Mouse (Mus musculus): ENCODE results near the gene Mybpc2. TPM values are rescaled to one million over a fixed set of nuclear protein-coding genes. Genes with fewer than 3 reads are reported as not detected.

Gene Mybpc2
- total RNA-seq, 2 experiments from 2014 or later = 2,660 to 4,973 TPM

GRCm38 (mm10) chr7:44538756-44539624, 14.5 kb upstream of the Mybpc2 start:
- TF ChIP-seq CTCF (IDR thresholded peaks at IDR 0.05) = no peak

GRCm38 (mm10) chr7:44537496-44537895, 13.0 kb upstream of the Mybpc2 start:
- intact Hi-C loops (cut with DNase I) = no loop called here
- no peak for DNase-seq
- no peak for TF ChIP-seq CTCF (IDR thresholded peaks at IDR 0.05)
- H3K4me3 ChIP-seq = no peak overlapping the region
- no peak overlapping the region for H3K27ac ChIP-seq

More at GRCm38 (mm10) chr7:44538756-44539624, 14.5 kb upstream of the Mybpc2 start:
- intact Hi-C loops (cut with DNase I) = no loop called here
- H3K4me3 ChIP-seq = no peak overlapping the region
- H3K27ac ChIP-seq = no peak overlapping the region
- DNase-seq = no peak

GRCm38 (mm10) chr7:44537009-44537408, 12.6 kb upstream of the Mybpc2 start:
- intact Hi-C loops (cut with DNase I) = no loop called here
- Histone ChIP-seq H3K4me3 (no peak overlapping the region), H3K27ac (no peak overlapping the region)
- TF ChIP-seq CTCF (IDR thresholded peaks at IDR 0.05) = no peak
- DNase-seq = no peak

- peak; percentile 62 for DNase-seq
- intact Hi-C loops (cut with DNase I) = no loop called here
- no peak for TF ChIP-seq CTCF (IDR thresholded peaks at IDR 0.05)
- H3K4me3 ChIP-seq = no peak overlapping the region
- H3K27ac ChIP-seq = no peak overlapping the region
These were observed 12.1 kb upstream of the Mybpc2 start for GRCm38 (mm10) chr7:44536590-44536968.

- no peak overlapping the region for H3K27ac ChIP-seq
- no peak for TF ChIP-seq CTCF (IDR thresholded peaks at IDR 0.05)
- no peak for DNase-seq
- no peak overlapping the region for H3K4me3 ChIP-seq
- intact Hi-C loops (cut with DNase I) = no loop called here
These were observed 11.5 kb upstream of the Mybpc2 start for GRCm38 (mm10) chr7:44535657-44536589.

- no peak overlapping the region for H3K4me3 ChIP-seq
- DNase-seq = no peak
- TF ChIP-seq CTCF (IDR thresholded peaks at IDR 0.05) = no peak
- intact Hi-C loops (cut with DNase I) = no loop called here
- no peak overlapping the region for H3K27ac ChIP-seq
These were observed 10.4 kb upstream of the Mybpc2 start for GRCm38 (mm10) chr7:44534656-44535441.

GRCm38 (mm10) chr7:44534242-44534641, 9.8 kb upstream of the Mybpc2 start:
- intact Hi-C loops (cut with DNase I) = no loop called here
- no peak for TF ChIP-seq CTCF (IDR thresholded peaks at IDR 0.05)
- Histone ChIP-seq H3K4me3 (no peak overlapping the region), H3K27ac (no peak overlapping the region)
- no peak for DNase-seq

GRCm38 (mm10) chr7:44533746-44534045, 9.2 kb upstream of the Mybpc2 start:
- intact Hi-C loops (cut with DNase I) = no loop called here
- Histone ChIP-seq H3K27ac (no peak overlapping the region), H3K4me3 (no peak overlapping the region)
- no peak for TF ChIP-seq CTCF (IDR thresholded peaks at IDR 0.05)
- no peak for DNase-seq

GRCm38 (mm10) chr7:44532918-44533745, 8.7 kb upstream of the Mybpc2 start:
- no peak for TF ChIP-seq CTCF (IDR thresholded peaks at IDR 0.05)
- H3K27ac ChIP-seq = no peak overlapping the region
- no peak overlapping the region for H3K4me3 ChIP-seq
- DNase-seq = peak; percentile 24
- intact Hi-C loops (cut with DNase I) = no loop called here

- no peak within 1 kb of the TSS for H3K4me3 ChIP-seq
- H3K27ac ChIP-seq = no peak within 1 kb of the TSS
- no peak for TF ChIP-seq CTCF (IDR thresholded peaks at IDR 0.05)
- intact Hi-C loops (cut with DNase I) = no loop called here
- no peak for DNase-seq
These were observed 7.7 kb upstream of the Mybpc2 start, which contains the start of gene Spib for GRCm38 (mm10) chr7:44531946-44532732. Gene Spib, minus strand, starts transcription at chr7:44532071.

GRCm38 (mm10) chr7:44531207-44531606, 6.8 kb upstream of the Mybpc2 start:
- Histone ChIP-seq H3K27ac (no peak overlapping the region), H3K4me3 (no peak overlapping the region)
- intact Hi-C loops (cut with DNase I) = no loop called here
- TF ChIP-seq CTCF (IDR thresholded peaks at IDR 0.05) = no peak
- DNase-seq = no peak

Measured in gastrocnemius, adult 2 months (tissue).